Mouse (Mus musculus) urinary bladder, postnatal 14 days (tissue): ENCODE measurements at regions not wholly inside any gene's neighbourhood (a gene's known extent, or its start where the extent isn't known, plus 50 kb on each side); places are given as distances from the start of the nearest gene placed in this dataset.

ENCODE experiments used
- DNase-seq: peaks from one replicate; pipeline ENCODE4 v3.0.0; 2021; ENCODE audit warnings: low spot score

GRCm38 (mm10) chr4:131215682-131216081 lies 271.5 kb downstream of the Matn1 start:
- DNase-seq: no peak

- DNase-seq: no peak
Measured at GRCm38 (mm10) chr4:131216361-131216760, 272.2 kb downstream of the Matn1 start.

GRCm38 (mm10) chr4:131217083-131217482 lies 272.9 kb downstream of the Matn1 start:
- DNase-seq: no peak

GRCm38 (mm10) chr4:131217571-131218155 lies 273.5 kb downstream of the Matn1 start:
- no peak for DNase-seq

- DNase-seq: no peak
Measured at GRCm38 (mm10) chr4:131220966-131221365, 276.8 kb downstream of the Matn1 start.

- DNase-seq: no peak
Measured at GRCm38 (mm10) chr4:131230361-131230760, 286.2 kb downstream of the Matn1 start.

GRCm38 (mm10) chr4:131236611-131237031 lies 292.4 kb downstream of the Matn1 start:
- DNase-seq: no peak

GRCm38 (mm10) chr4:131238591-131238990 lies 294.4 kb downstream of the Matn1 start:
- DNase-seq: no peak

GRCm38 (mm10) chr4:131239132-131239531 lies 294.9 kb downstream of the Matn1 start:
- no peak for DNase-seq

GRCm38 (mm10) chr4:131240457-131240856 lies 296.3 kb downstream of the Matn1 start:
- DNase-seq: no peak

GRCm38 (mm10) chr4:131242250-131242649 lies 298.1 kb downstream of the Matn1 start:
- DNase-seq: no peak

GRCm38 (mm10) chr4:131243744-131244387 lies 299.7 kb downstream of the Matn1 start:
- DNase-seq: no peak

- DNase-seq: peak; percentile 76
Measured at GRCm38 (mm10) chr4:131252602-131253442, 308.6 kb downstream of the Matn1 start.

GRCm38 (mm10) chr4:131253443-131253817 lies 309.2 kb downstream of the Matn1 start:
- no peak for DNase-seq

- no peak for DNase-seq
Measured at GRCm38 (mm10) chr4:131254243-131254642, 310.1 kb downstream of the Matn1 start.

GRCm38 (mm10) chr4:131254691-131255090 lies 310.5 kb downstream of the Matn1 start:
- peak; percentile 5 for DNase-seq

- DNase-seq: no peak
Measured at GRCm38 (mm10) chr4:131261236-131261635, 317.1 kb downstream of the Matn1 start.

- DNase-seq: no peak
Measured at GRCm38 (mm10) chr4:131262909-131263308, 318.7 kb downstream of the Matn1 start.

GRCm38 (mm10) chr4:131266764-131267163 lies 322.6 kb downstream of the Matn1 start:
- DNase-seq: no peak

- DNase-seq: peak; percentile 38
Measured at GRCm38 (mm10) chr4:131267760-131268159, 323.6 kb downstream of the Matn1 start.

GRCm38 (mm10) chr4:131270192-131270591 lies 326.0 kb downstream of the Matn1 start:
- no peak for DNase-seq

GRCm38 (mm10) chr4:131272060-131272459 lies 327.9 kb downstream of the Matn1 start:
- no peak for DNase-seq

GRCm38 (mm10) chr4:131293560-131293959 lies 349.4 kb downstream of the Matn1 start:
- no peak for DNase-seq
